Mouse (Mus musculus): ENCODE results near the gene Pramef8. TPM values are rescaled to one million over a fixed set of nuclear protein-coding genes. Genes with fewer than 3 reads are reported as not detected.

Pramef8 gene
- polyA plus RNA-seq (2014; fragmentation: Illumina TruSeq; extraction: RNeasy Lipid Tissue Mini Kit (QIAGEN cat#74804); ENCODE audit: low read depth, low replicate concordance) = 5.3 TPM

DNA sequence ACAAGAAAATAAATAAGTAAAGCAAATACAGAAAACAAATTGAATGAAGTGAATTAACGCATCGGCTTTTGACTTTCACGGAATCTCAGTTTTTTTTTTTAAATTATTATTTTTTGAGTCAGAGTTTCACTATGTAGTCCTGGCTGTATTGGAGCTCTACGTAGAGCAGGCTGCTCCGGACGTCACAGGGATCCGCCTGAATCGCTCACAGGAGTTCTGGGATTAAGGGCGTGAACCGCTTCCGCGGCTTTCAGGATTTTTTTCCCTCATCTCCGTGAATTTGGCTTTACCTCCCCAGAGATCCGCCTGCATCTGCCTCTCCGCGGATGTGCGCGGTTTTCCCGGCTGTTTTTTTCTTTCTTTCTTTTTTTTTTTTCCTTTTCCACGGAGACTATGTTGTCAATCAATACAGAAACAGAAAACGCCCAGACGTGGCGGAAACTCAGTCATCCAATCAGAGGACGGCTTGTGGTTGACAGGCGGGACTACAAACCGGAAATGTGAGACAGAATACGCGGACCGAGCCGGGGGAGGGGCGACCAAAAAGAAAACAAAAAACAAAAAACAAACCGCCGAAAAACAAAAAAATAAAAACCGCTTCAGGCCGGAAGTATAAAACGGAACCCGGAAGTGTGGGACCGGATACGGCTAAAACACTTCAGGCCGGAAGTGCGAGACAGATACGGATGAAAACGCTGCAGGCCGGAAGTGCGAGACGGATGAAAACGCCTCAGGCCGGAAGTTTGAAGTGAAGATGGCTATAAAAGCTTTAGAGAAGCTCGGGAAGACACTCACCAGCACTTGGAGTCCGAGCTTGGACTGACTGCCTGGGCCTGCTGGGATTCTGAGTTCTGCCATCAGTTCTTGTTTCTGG is at the start of gene Pramef8:
Gene Pramef8, plus strand, starts transcription at position 208 of the 874 bp plus-strand sequence.

GRCm38 (mm10) chr4:143394181-143394580 is 18.0 kb upstream of the Pramef8 start, which contains the start of gene Pramel1:
Gene Pramel1 (plus strand): TSS chr4:143394428.

GRCm38 (mm10) chr4:143450224-143450623 is 38.0 kb downstream of the Pramef8 start, which contains the start of gene Oog4:
Gene Oog4 (minus strand): TSS chr4:143450324.

Other genes starting within 250 kb of the Pramef8 start
- gene Prdm2, start 199.4 kb upstream of the Pramef8 start, polyA plus RNA-seq (2014; fragmentation: Illumina TruSeq; extraction: RNeasy Lipid Tissue Mini Kit (QIAGEN cat#74804); ENCODE audit: low read depth, low replicate concordance) = 6.8 TPM
- gene Pdpn, start 112.9 kb upstream of the Pramef8 start, polyA plus RNA-seq (2014; fragmentation: Illumina TruSeq; extraction: RNeasy Lipid Tissue Mini Kit (QIAGEN cat#74804); ENCODE audit: low read depth, low replicate concordance) = 0.77 TPM
- gene Lrrc38, start 62.7 kb upstream of the Pramef8 start, polyA plus RNA-seq (2014; fragmentation: Illumina TruSeq; extraction: RNeasy Lipid Tissue Mini Kit (QIAGEN cat#74804); ENCODE audit: low read depth, low replicate concordance) = not detected
- not detected for gene Pramel1, start 18.0 kb upstream of the Pramef8 start, polyA plus RNA-seq (2014; fragmentation: Illumina TruSeq; extraction: RNeasy Lipid Tissue Mini Kit (QIAGEN cat#74804); ENCODE audit: low read depth, low replicate concordance)
- gene Oog4, start 37.9 kb downstream of the Pramef8 start, polyA plus RNA-seq (2014; fragmentation: Illumina TruSeq; extraction: RNeasy Lipid Tissue Mini Kit (QIAGEN cat#74804); ENCODE audit: low read depth, low replicate concordance) = not detected
- not detected for gene Gm13043, start 98.9 kb downstream of the Pramef8 start, polyA plus RNA-seq (2014; fragmentation: Illumina TruSeq; extraction: RNeasy Lipid Tissue Mini Kit (QIAGEN cat#74804); ENCODE audit: low read depth, low replicate concordance)
- not detected for gene Gm13040, start 123.5 kb downstream of the Pramef8 start, polyA plus RNA-seq (2014; fragmentation: Illumina TruSeq; extraction: RNeasy Lipid Tissue Mini Kit (QIAGEN cat#74804); ENCODE audit: low read depth, low replicate concordance)
- gene BC080695, start 139.3 kb downstream of the Pramef8 start, polyA plus RNA-seq (2014; fragmentation: Illumina TruSeq; extraction: RNeasy Lipid Tissue Mini Kit (QIAGEN cat#74804); ENCODE audit: low read depth, low replicate concordance) = not detected
- not detected for gene Gm13057, start 139.3 kb downstream of the Pramef8 start, polyA plus RNA-seq (2014; fragmentation: Illumina TruSeq; extraction: RNeasy Lipid Tissue Mini Kit (QIAGEN cat#74804); ENCODE audit: low read depth, low replicate concordance)
- gene Gm13083, start 202.6 kb downstream of the Pramef8 start, polyA plus RNA-seq (2014; fragmentation: Illumina TruSeq; extraction: RNeasy Lipid Tissue Mini Kit (QIAGEN cat#74804); ENCODE audit: low read depth, low replicate concordance) = not detected
- not detected for gene Gm13088, start 244.8 kb downstream of the Pramef8 start, polyA plus RNA-seq (2014; fragmentation: Illumina TruSeq; extraction: RNeasy Lipid Tissue Mini Kit (QIAGEN cat#74804); ENCODE audit: low read depth, low replicate concordance)

Measured in liver, adult 10 weeks (tissue).